In the genomic region with DNA sequence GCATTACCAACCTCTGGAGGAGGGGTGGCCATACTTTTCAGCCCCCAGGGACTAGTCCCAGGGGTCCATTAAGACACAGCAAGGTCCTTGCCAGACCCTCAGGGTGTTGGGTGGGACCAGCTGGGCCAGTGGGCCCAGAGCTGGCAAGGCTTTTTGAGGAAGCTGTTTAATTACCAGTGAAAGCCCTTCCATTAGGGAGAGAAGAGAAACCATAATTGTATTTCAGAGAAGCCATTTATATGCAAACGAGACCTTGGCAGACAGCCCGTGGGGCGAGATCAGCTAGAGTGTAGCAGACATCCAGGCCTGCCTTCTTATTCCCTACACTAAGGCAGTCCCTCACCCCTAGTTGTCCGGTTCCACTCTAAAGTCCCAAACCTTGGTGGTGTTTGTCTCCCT, we compare ENCODE assay signal across 10 mouse cellular contexts. TPM values are rescaled to one million over a fixed set of nuclear protein-coding genes. Genes with fewer than 3 reads are reported as not detected.
A peak's percentile ranks its signal among the peaks of the same experiment; 100 is the strongest.
DNase-seq lines count a peak whose midpoint lies in the region; ATAC-seq and TF ChIP-seq lines count a peak whose summit lies in the region.
"Had no signal": no experiment of that assay in that cellular context is flagged by ENCODE, and none has a peak within 500 bp of the region (broad histone marks: within the 10 kb centered on the region; RNA-seq: fewer than 3 reads in every experiment).

No protein-coding gene starts in this region.

- peaks cover 2% of the 10 kb centered on the region; the same call in 1 of the 2 replicates for H3K36me3 ChIP-seq in ES-E14 (ENCODE audit: control insufficient read depth, insufficient read depth, low read length, poor library complexity, severe bottlenecking)
- H3K36me3 ChIP-seq in midbrain, embryonic 16.5 days (ENCODE audit: control insufficient read depth, insufficient read depth, low read length): peaks cover 11% of the 10 kb centered on the region; the same call in 1 of the 2 replicates

- H3K9me3 ChIP-seq in ES-E14 (ENCODE audit: control insufficient read depth, insufficient read depth, low read depth, low read length): no peaks in the 10 kb centered on the region
- H3K9me3 ChIP-seq in midbrain, embryonic 16.5 days (replicated peaks; ENCODE audit: control insufficient read depth, low read length, poor library complexity, severe bottlenecking): no peaks in the 10 kb centered on the region
- H3K9me3 ChIP-seq: liver, embryonic 15.5 days had no signal

- no peaks in the 10 kb centered on the region for H3K27me3 ChIP-seq in midbrain, embryonic 16.5 days (ENCODE audit: control insufficient read depth, insufficient read depth, low read depth, low read length)

- TF ChIP-seq CTCF in embryonic fibroblast, embryonic 13.5 days (IDR thresholded peaks at IDR 0.05; ENCODE audit: borderline replicate concordance, insufficient read depth, low read length): no peak

- no peak overlapping the region for H3K4me3 ChIP-seq in ES-E14 (ENCODE audit: insufficient read depth in 1 of 2, low read depth in 1 of 2, low read length in 2 of 2, poor library complexity in 1 of 2, severe bottlenecking in 1 of 2)
- no peak overlapping the region for H3K4me3 ChIP-seq in embryonic fibroblast, embryonic 13.5 days (ENCODE audit: insufficient read depth, low read length)
- H3K4me3 ChIP-seq in midbrain, embryonic 16.5 days (ENCODE audit: low read depth, low read length): no peak overlapping the region
- H3K4me3 ChIP-seq: liver, embryonic 15.5 days had no signal

- peak; percentile 16; the same call in 1 of the 2 replicates for ATAC-seq in midbrain, embryonic 16.5 days

- H3K27ac ChIP-seq in ES-E14 (ENCODE audit: insufficient read depth, low read depth, low read length, poor library complexity, severe bottlenecking): no peak overlapping the region; the same call in 1 of the 2 replicates
- H3K27ac ChIP-seq in embryonic fibroblast, embryonic 13.5 days (ENCODE audit: insufficient read depth, low read length): peak overlapping the region; percentile 48
- H3K27ac ChIP-seq in midbrain, embryonic 16.5 days (ENCODE audit: low read length): peak overlapping the region; percentile 81
- H3K27ac ChIP-seq: liver, embryonic 15.5 days had no signal

- peaks cover 1 to 43% of the 10 kb centered on the region in 2 experiments; a peak in 3 of 4 replicates for H3K4me1 ChIP-seq in ES-E14 (ENCODE audit: control insufficient read depth in 2 of 2, insufficient read depth in 2 of 2, low read length in 2 of 2, poor library complexity in 1 of 2)
- H3K4me1 ChIP-seq in embryonic fibroblast, embryonic 13.5 days (ENCODE audit: control insufficient read depth, insufficient read depth, low read length): peaks cover 3% of the 10 kb centered on the region; the same call in 1 of the 2 replicates
- H3K4me1 ChIP-seq in midbrain, embryonic 16.5 days (ENCODE audit: control insufficient read depth, insufficient read depth, low read length): peaks cover 36% of the 10 kb centered on the region

- H3K4me2 ChIP-seq in midbrain, embryonic 16.5 days (ENCODE audit: low read length): no peak overlapping the region
- H3K4me2 ChIP-seq: liver, embryonic 15.5 days had no signal

- 0 out of 2 replicates have a peak overlapping the region, but pooled peaks have one; percentile 6 for H3K9ac ChIP-seq in ES-E14 (ENCODE audit: insufficient read depth, low read depth, low read length, poor library complexity, severe bottlenecking)
- no peak overlapping the region for H3K9ac ChIP-seq in midbrain, embryonic 16.5 days (ENCODE audit: low read depth, low read length)
- H3K9ac ChIP-seq: liver, embryonic 15.5 days had no signal

- in situ Hi-C loops in ES-E14 (cut with MboI; ENCODE audit: low sequenced_read_pairs in 2 of 2, unreplicated experiment in 2 of 2): no loop called here

- TF ChIP-seq POLR2A in embryonic fibroblast, embryonic 13.5 days (IDR thresholded peaks at IDR 0.05; ENCODE audit: low read depth, low read length): no peak

- WGBS in midbrain, embryonic 16.5 days: 15% methylated on average over 4 of the region's 4 CpGs

- peak; percentile 65 for DNase-seq in adrenal gland, postnatal 10 days
- DNase-seq in adrenal gland, adult 18-20 months (ENCODE audit: low spot score in 2 of 2): no peak
- DNase-seq in ES-E14 (ENCODE audit: low read depth, low spot score): no peak
- peak; percentile 74 for DNase-seq in kidney, postnatal 10 days
- no peak for DNase-seq in thymus, postnatal 25 days
- no peak for DNase-seq in yolk sac, embryonic 10.5 days (ENCODE audit: low spot score)

TF ChIP-seq in ES-E14, 5 proteins besides CTCF, POLR2A, EP300 and RAD21:
- TF ChIP-seq CHD2 (IDR thresholded peaks at IDR 0.05; ENCODE audit: low read depth, low read length) (no peak), HCFC1 (IDR thresholded peaks at IDR 0.05; ENCODE audit: borderline replicate concordance, insufficient read depth, low read length) (no peak), ZC3H11A (IDR thresholded peaks at IDR 0.05; ENCODE audit: borderline replicate concordance, low read depth, low read length) (no peak), ZNF384 (IDR thresholded peaks at IDR 0.05; ENCODE audit: low read depth, low read length) (no peak), MAFK (IDR thresholded peaks at IDR 0.05; ENCODE audit: insufficient read depth, low read depth, low read length) (no peak)

RNA-seq across cellular contexts. Expression of a gene that starts 17.0 kb away (rescaled TPM):
- 10 to 100 TPM; 16.7 to 23.7 TPM for total RNA-seq in adrenal gland, postnatal 10 days (2021)
- total RNA-seq in adrenal gland, adult 18-20 months (2021): 10 to 100 TPM in 1 of 2 experiments, 1 to 10 TPM in 1; 6.4 to 10.4 TPM
- 9.2 and 16.6 TPM in 2 replicates for total RNA-seq in ES-E14 (2012; rRNA removed)
- 10.6 and 12.3 TPM in 2 replicates for polyA plus RNA-seq in embryonic fibroblast, embryonic 13.5 days (2011; ENCODE audit: insufficient read length, low read depth, missing spikeins)
- 8.9 and 9.5 TPM in 2 replicates for polyA plus RNA-seq in midbrain, embryonic 16.5 days (2015; fragmentation: Nextera tagmentation; extraction: Ambion mirVana)

RNA-seq across cellular contexts. Expression of a gene that starts 36.5 kb away (rescaled TPM):
- total RNA-seq in adrenal gland, postnatal 10 days (2021): not detected
- under 1 TPM in 1 of 2 experiments, not detected in 1; 0.07 TPM for total RNA-seq in adrenal gland, adult 18-20 months (2021)
- 0.76 and 1.0 TPM in 2 replicates for total RNA-seq in ES-E14 (2012; rRNA removed)
- not detected in 2 replicates for polyA plus RNA-seq in embryonic fibroblast, embryonic 13.5 days (2011; ENCODE audit: insufficient read length, low read depth, missing spikeins)
- 0.07 and 0.11 TPM in 2 replicates for polyA plus RNA-seq in midbrain, embryonic 16.5 days (2015; fragmentation: Nextera tagmentation; extraction: Ambion mirVana)
- total RNA-seq: common myeloid progenitor, adult 5-6 weeks had no signal
- polyA plus RNA-seq: liver, embryonic 15.5 days had no signal

RNA-seq across cellular contexts. Expression of a gene that starts 38.4 kb away (rescaled TPM):
- total RNA-seq in adrenal gland, postnatal 10 days (2021): under 1 TPM in 1 of 2 experiments, not detected in 1; 0.33 TPM
- not detected for total RNA-seq in adrenal gland, adult 18-20 months (2021)
- 0.90 and 1.3 TPM in 2 replicates for total RNA-seq in ES-E14 (2012; rRNA removed)
- polyA plus RNA-seq in embryonic fibroblast, embryonic 13.5 days (2011; ENCODE audit: insufficient read length, low read depth, missing spikeins): 0.48 and 0.58 TPM in 2 replicates
- polyA plus RNA-seq in midbrain, embryonic 16.5 days (2015; fragmentation: Nextera tagmentation; extraction: Ambion mirVana): 0.17 and 0.26 TPM in 2 replicates
- polyA plus RNA-seq: liver, embryonic 15.5 days had no signal

RNA-seq across cellular contexts. Expression of a gene that starts 53.2 kb away (rescaled TPM):
- total RNA-seq in adrenal gland, postnatal 10 days (2021): not detected
- not detected for total RNA-seq in adrenal gland, adult 18-20 months (2021)
- total RNA-seq in ES-E14 (2012; rRNA removed): 0.49 and 0.95 TPM in 2 replicates
- polyA plus RNA-seq in embryonic fibroblast, embryonic 13.5 days (2011; ENCODE audit: insufficient read length, low read depth, missing spikeins): not detected in 2 replicates
- polyA plus RNA-seq in midbrain, embryonic 16.5 days (2015; fragmentation: Nextera tagmentation; extraction: Ambion mirVana): 0.19 and 0.26 TPM in 2 replicates
- total RNA-seq: common myeloid progenitor, adult 5-6 weeks had no signal
- polyA plus RNA-seq: liver, embryonic 15.5 days had no signal

RNA-seq across cellular contexts. Expression of a gene that starts 53.7 kb away (rescaled TPM):
- total RNA-seq in adrenal gland, postnatal 10 days (2021): under 1 TPM; 0.15 to 0.33 TPM
- under 1 TPM in 1 of 2 experiments, not detected in 1; 0.13 TPM for total RNA-seq in adrenal gland, adult 18-20 months (2021)
- 0.13 and 0.42 TPM in 2 replicates for total RNA-seq in ES-E14 (2012; rRNA removed)
- polyA plus RNA-seq in embryonic fibroblast, embryonic 13.5 days (2011; ENCODE audit: insufficient read length, low read depth, missing spikeins): not detected in 2 replicates
- 0.03 TPM in 1 of 2 replicates, not detected in the other for polyA plus RNA-seq in midbrain, embryonic 16.5 days (2015; fragmentation: Nextera tagmentation; extraction: Ambion mirVana)
- total RNA-seq: common myeloid progenitor, adult 5-6 weeks had no signal
- polyA plus RNA-seq: liver, embryonic 15.5 days had no signal

Comparison
In these comparisons a context has a peak if more than half of its experiments do, and no peak if none do; other contexts are left out.
1. DNase-seq: peak in adrenal gland, postnatal 10 days (single experiment) and kidney, postnatal 10 days (single experiment); none in adrenal gland, adult 18-20 months (0 of 2), ES-E14 (single experiment), thymus, postnatal 25 days (single experiment) and yolk sac, embryonic 10.5 days (single experiment).